Mouse (Mus musculus): ENCODE data around the gene Tpcn2.

The Tpcn2 gene

DNA sequence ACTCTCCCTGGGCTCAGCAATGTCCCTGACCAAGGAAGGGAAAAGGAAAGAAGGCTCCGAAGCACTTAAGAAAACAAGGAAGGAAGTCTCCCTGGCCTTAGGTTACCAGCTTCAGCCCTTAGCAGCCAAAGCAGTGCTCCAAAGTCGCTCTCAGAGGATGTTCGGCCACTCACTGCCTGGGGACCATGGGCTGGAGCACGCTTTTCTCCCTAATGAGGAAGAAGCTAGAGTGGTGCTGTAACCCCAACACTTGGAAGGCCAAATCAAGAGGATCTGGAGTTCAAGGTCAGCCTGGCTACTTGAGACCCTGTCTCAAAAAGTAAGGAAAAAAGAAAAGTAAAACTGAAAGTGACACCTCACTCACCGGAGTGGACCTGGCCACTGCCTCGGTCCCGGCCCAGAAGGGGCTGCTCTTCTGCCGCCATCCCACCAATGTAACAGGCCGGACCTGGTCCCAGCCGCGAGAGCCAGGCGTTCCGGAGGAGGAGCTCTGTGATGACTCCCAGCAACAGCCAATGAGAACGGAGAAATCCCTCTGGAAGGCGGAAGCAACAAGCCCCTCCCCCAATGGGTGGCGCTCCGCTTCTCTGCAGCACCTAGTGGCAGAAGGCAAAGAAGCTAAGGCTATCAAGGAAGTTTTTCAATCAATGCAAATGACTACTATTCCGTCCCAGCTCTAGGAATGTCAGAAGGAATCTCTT, at the start of gene Tpcn2:
Gene Tpcn2, minus strand, starts transcription at position 525 of the 701 bp plus-strand sequence.
- in situ Hi-C loops (cut with MboI, MseI), result no loop called here

DNA sequence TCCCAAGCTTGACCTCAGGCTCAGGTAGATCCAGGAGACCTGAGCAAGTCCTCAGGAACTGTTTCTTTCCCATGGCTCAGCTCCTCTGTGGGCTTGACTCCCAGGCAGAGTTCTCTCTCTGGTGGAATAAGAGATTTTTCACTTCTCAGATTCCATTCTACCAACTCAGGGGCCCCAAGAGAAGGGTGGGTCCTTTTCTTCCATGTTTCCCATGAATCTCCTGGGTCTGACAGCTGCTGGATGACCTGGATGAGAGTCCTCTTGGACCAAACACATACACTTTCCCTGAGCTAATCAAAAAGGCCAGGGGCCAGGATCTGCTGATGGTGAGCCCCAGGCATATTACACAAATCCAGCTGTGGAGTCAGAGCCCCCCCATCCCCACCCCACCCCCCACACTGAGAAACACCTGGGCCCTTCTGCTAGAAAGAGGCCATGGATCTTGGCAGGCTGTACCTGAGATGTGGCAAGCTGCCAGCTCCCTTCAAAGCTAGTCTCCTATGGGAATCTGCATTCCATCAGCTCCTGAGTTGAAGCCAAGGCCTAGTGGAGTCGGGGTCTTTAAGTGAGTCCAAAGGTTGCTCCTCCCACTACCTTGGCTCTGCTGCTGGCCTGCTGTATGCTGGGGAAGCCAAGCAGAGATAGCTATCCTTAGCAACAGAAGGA, 48.7 kb upstream of the Tpcn2 start:
- in situ Hi-C loops (cut with MboI, MseI), result no loop called here

DNA sequence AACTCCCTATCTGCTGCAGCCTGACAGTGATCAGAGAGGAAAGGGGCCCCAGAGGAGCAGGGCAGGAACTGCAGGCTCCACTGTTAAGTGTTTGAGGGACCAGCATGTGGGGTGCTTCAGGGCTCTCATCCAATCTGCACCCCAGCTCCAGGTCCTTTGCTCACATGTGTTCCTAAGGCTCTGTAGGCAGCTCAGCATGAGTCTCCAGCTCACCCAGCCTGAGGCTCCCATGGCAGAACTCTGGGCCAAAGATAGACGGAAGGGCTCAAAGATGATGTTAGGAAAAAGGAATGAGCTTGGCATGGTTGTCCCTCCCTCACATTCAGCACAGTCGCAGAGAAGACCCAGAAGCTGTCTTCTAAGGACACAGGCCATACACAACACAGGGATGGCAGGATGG, 46.8 kb upstream of the Tpcn2 start:
- in situ Hi-C loops (cut with MboI, MseI), result no loop called here

DNA sequence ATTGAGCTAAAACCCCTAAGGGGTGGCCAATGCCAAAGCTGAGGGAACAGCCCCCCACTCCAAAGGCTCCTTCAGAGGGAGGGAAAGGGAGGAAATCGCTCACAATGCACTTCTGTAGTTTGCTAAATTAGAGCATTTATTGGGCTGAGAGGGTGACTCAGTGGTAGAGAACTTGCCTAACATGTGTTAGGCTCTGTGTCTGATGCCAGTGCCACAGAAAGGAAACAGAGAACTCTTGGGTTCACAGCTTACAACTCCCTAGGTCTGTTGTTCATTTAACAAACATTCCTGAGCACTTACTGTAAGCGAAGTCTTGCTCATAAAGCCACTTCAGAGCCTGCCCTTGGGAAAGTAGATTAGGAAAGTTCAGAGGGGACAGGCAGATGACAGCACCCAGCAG, 46.2 kb upstream of the Tpcn2 start:
- in situ Hi-C loops (cut with MboI, MseI), result no loop called here

DNA sequence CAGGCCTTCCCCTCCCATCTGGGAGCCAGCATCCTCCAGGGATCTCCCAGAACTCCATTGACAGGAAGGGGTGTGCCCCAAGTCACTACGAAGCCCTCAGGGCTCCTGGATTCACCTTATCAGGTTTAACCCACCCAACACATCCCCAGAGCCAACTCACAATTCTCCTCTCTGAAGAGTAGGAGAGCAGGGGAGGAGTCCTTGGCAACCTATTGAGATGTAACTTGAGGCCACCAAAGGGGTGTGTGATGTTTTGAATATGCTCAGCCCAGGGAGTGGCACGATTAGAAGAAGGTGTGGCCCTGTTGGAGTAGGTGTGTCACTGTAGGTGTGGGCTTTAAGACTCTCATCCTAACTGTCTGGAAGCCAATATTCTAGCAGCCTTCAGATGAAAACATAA, 41.9 kb upstream of the Tpcn2 start:
- in situ Hi-C loops (cut with MboI, MseI), result no loop called here

DNA sequence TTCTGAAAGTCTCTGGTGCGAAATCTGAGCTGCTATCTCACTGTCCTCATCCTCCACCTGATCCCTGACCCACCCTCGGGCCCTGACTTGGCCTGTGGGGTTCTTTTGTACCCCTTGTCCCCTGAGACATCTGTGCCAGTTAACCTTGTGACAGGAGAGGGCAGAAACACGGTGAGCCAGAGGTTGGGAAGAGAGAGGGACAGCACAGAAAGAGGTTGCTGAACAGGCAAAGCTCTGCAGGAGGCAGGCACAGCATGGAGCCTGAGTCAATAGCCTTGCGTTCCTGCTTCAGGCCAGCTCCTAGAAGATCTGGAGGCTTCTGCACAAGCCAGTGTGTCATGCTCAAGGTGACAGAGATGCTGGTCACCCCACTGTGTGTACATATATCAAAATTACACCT, 39.8 kb upstream of the Tpcn2 start:
- in situ Hi-C loops (cut with MboI, MseI), result no loop called here

DNA sequence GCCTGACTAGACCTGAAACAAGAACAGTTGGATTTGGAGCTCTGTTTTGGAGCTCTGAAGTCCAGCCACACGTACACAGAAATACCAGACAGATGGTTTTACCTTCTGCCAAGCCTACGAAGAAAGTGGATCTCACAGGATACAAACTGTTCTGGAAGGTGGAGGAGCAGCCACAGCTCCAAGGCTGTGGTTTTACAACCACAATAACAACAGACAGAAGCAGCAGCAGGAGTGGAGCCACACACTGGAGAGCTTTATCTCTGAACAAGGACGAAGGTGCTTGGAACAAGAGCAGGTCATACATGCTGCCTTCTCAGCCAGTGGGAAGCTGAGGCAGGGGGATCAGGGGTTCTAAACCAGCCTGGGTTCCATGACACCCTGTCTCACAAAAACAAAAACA, 35.7 kb upstream of the Tpcn2 start:
- in situ Hi-C loops (cut with MboI, MseI), result no loop called here

DNA sequence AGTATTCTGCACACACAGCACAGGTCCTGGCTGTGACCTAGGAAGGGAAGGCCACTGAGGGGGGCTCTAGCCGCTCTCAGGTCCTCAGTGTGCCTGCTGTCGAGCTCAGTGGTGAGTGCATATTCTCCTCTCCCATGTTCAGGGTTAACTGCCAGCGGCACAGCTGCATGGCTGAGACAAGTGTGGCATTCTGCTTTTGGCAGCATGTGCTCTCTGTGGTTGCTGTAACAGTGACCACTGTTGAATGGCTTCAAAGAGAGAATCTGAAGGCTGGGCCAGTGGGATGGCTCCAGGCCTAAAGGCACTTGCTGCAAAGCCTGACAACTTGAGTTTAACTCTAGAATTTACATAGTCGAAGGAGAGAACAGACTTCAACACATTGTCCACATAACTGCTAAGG, 33.7 kb upstream of the Tpcn2 start:
- in situ Hi-C loops (cut with MboI, MseI), result no loop called here

DNA sequence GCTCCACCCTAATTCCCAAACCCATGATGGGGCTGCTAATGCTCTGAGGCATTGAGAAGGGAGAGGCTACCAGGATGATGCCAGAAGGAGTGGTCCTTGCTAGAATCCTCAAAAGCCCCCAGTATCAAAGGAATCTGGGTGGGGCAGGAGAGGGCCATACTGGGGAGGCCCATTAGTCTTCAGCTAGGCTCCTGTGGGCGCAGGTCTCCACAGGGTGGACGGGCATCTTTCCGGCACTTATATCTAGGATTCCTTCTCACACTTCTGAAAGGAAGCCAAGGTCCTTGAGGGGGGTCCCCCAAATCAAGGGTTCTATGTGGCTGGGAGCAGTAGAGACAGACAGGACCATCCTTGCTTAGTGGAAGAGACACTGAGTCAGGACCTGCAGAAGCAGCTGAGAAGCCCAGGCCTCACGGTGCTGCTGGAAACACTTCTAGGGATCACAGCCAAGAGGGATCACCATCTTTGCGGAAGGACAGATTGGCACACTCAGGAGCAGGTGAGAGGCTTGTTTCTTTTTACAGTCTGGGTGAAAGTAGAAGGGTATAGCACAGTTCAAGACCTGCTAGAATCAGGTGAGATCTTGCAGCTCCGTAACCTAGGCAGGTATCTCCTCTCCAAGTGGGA, 31.1 kb upstream of the Tpcn2 start, which contains the start of gene Mrgprd:
Gene Mrgprd, plus strand, starts transcription at position 51 of the 627 bp plus-strand sequence.
- in situ Hi-C loops (cut with MboI, MseI), result no loop called here

DNA sequence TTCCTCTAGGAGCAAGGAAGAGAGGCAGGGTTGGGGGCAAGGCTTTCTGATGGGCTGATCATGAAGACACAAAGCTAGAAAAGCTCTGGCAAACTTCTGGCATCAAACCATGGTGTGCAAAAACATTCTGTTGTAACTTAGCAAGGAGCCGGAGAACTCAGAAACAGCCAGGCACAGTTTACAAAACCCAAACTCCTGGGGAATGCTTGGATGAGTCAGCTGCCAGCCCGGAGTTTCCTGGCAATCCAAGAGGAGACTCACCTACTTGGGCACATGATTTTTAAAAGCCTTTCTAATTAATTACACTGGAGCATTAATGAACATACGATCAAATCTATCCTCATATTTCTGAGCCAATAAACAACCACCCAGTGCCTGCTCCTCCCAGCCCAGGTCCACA, 28.3 kb upstream of the Tpcn2 start:
- in situ Hi-C loops (cut with MboI, MseI), result no loop called here

DNA sequence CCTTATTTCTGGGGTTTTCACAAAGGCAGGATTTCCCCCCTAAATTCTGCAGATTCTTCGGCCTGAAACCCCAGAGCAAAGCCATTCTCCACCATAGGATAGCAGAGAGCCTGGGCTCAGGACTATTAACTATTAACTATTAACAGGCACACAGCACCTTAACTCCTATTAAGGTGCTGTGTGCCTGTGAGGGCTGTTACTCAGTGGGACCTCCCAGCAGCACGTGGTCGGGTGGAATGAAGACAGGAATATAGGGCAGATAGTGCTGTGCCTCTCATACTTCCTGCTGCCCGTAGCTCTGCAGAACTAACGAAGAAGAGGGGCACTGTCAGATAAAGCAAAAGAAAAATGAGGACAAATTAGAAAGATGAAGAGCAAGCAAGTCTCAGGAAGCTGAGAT, 26.7 kb upstream of the Tpcn2 start:
- in situ Hi-C loops (cut with MboI, MseI), result no loop called here

DNA sequence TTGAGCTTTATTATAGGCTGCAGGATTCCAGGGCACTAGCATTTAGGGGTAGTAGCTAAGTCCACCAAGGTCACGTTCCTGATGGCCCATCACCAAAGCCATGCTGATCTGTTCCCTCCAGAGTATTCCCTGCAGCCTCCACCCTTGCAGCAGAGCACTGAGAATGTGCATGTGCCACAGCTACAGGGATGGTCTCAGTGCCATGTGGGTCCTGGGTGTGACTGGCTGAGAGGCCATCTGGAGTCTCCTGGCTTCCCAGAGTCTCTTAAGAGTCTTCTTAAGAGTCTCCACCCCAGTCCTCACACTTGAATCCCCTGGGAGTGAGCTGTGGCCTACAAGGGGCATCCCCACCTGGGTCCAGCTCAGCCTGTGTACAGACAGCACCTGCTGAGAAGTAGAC, 26.1 kb upstream of the Tpcn2 start:
- in situ Hi-C loops (cut with MboI, MseI), result no loop called here

DNA sequence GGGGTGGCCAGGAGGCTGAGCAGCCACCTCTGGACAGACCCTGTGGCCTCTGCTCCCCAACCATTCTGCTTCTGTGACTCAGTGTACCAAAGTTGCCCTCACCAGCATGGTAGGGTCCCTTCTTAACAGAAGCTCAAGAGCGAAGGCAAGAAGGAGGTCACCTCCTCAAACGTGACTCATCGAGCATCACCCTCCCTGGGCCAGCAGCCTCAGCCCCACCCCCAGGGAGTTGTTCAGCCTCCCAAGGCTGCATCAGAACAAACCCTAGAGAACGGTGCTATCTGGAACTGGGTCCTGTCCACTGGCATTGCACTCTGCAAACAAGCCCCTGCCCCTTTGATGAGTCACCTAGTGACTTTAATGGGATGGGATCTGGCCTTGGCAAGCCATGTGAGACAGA, 25.1 kb upstream of the Tpcn2 start:
- in situ Hi-C loops (cut with MboI, MseI), result no loop called here

DNA sequence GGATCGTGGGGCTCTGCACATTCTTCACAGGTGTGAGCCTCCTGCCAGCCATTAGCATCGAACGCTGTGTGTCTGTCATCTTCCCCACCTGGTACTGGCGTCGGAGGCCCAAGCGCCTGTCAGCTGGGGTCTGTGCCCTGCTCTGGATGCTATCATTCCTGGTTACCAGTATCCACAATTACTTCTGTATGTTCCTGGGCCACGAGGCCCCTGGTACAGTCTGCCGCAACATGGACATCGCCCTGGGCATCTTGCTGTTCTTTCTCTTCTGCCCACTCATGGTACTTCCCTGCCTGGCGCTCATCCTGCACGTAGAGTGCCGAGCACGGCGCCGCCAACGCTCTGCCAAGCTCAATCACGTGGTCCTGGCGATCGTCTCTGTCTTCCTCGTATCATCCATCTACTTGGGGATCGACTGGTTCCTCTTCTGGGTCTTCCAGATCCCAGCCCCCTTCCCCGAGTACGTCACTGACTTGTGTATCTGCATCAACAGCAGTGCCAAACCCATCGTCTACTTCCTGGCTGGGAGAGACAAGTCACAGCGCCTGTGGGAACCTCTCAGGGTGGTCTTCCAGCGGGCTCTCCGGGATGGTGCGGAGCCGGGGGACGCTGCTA, 24.4 kb upstream of the Tpcn2 start:
- in situ Hi-C loops (cut with MboI, MseI), result no loop called here

DNA sequence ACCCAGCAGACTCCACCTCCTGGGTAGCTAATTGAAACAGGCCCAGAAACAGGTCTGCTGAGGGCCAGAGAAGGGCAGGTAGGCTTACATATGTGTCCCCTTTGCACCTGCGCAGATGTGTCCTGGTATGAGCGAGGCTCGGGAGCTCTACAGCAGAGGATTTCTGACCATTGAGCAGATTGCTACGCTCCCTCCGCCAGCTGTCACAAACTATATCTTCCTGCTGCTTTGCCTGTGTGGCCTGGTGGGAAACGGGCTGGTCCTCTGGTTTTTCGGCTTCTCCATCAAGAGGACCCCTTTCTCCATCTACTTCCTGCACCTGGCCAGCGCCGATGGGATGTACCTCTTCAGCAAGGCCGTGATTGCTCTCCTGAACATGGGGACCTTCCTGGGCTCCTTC, 23.8 kb upstream of the Tpcn2 start:
- in situ Hi-C loops (cut with MboI, MseI), result no loop called here

DNA sequence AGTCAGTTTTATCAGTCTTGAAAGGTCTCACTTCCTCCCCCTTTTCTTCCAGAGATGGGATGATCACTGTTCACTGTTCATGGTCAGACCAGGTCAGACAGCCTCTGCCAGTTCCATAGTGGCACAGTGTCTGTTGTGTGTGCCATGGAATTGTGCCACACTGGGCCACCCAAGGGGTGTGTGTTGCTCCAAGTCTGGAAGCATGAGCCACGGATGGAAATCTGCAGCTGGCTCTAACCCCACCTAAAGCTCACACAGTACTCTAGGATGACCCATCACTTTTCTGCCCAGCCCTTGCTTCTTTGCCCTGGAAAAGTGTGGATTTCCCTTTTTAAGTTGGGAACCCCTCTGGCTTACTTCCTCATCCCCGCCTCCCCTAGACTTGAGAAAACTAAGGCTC, 20.3 kb upstream of the Tpcn2 start:
- in situ Hi-C loops (cut with MboI, MseI), result no loop called here

DNA sequence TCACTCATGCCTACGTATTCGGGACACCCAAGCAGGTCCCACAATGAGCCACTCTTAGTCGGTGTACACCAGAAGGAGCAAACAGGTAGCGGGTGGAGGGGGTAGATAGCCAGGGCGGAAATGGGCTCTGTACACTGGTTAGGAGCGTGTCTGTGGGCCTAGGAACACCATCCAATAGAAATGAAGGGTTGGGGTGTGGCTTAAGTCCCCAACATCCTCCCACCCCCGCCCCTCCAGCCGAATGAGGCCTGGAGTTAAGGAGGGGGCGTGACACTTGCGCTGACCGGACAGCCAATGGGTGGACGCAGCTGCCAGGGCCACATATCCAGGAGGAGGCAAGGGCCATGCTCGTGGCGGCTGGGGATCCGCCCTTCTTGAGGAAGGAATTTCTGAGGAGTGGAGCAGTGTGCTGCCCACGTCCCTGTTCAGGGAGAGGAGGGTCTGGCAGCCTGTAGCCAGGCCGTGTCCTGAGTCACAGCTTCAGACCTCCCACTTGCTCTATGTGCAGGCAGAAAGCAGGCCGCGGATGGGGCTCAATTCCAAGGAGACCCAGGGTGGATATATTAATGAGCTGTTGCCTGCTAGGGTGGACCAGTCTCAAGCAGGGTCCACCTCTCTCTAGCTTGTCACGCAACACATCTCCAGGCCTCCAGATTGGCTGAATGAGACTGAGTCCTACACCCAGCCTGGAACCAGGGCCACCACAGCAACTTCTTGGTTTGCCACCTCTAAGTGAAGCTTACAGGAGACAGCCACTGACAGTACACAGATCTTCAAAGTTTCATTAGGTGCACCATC, 18.9 kb upstream of the Tpcn2 start:
- in situ Hi-C loops (cut with MboI, MseI), result no loop called here

DNA sequence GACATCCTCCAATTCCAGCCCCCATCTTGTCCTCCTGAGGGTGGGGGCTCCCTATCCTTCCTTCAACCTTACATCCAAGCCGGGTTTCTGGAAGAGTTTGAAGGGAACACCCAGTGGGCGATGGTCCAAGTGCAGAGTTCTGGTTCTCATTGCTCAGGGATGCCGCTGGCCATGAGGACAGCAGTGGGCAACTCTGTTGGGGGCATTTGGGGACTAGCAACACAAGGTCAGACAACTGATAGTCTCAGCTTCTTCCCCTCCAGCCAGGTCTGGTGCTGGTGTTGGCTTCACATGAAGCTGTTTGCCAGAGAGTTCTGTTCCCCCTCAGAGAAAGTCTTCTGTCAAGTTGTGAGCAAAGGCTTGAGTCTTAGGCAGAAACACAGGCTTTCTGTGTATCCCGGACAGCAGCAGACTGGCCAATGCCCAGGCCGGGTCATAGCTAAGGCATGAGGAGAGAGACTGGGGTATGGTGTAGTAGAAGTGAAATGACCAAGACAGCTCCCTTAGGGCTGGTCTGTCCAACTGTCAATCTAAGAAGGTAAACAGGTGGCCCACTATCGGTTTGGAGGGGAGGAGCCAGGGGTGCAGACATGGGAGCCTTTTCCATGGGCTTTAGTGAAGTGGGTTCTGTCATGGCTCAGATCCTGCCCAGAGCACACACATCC, 17.7 kb upstream of the Tpcn2 start:
- in situ Hi-C loops (cut with MboI, MseI), result no loop called here

DNA sequence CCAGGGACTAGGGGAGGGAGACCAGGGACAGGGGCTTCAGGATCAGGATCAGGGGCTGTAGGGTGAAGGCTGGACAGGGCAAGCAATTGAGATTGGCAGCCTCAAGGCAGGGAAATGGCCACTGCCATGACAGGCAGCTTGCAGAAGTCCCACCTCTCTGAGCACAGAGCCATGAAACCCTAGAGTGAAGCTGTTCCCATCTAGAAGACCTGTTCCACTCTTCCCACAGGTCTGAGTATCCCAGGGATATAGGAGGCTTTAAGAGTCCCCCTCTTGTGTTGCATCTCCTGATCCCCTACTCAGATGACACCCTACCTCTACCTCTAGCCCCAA, 17.2 kb upstream of the Tpcn2 start:
- in situ Hi-C loops (cut with MboI, MseI), result no loop called here

DNA sequence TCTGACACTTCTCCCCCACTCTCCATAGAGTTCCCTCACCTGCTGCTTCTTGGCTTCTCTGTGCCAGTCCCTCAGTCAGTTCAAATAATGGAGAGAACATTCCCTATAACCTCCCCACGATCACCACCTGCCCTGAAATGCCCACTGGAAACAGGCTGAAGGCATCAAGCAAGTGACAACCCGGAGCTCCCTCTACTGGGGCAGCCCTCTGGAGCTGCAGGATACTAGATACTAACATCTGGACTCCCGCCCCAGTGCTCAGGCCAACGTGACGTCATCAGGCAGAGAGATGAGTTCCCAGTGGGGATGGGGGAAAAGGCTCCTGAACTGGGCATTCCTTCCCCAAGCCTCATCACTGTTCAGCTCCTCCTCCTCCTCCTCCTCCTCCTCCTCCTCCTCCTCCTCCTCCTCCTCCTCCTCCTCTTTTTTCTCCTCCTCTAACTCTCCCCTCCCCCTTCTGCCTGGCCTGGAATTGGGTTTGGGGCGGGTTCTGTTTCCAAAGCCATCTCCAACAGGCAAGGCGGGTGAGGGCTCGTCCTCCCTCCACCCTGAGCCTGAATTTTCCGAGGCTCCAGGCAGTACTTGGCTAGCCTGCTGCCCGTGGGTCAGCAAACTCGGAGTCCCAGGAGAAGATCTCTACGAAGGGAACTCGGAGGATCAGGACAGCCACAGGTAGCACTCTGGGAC, 16.7 kb upstream of the Tpcn2 start, which contains the start of gene Mrgprf:
Gene Mrgprf, plus strand, starts transcription at position 508 of the 687 bp plus-strand sequence.
- in situ Hi-C loops (cut with MboI, MseI), result no loop called here
